Mouse (Mus musculus): ENCODE measurements around the gene Adgrl3.
"Not testable (repeated sequence)": the region's sequence is repeated elsewhere in the genome, so short reads cannot be mapped to it uniquely, and the experiment has no call there.

Adgrl3 gene

DNA sequence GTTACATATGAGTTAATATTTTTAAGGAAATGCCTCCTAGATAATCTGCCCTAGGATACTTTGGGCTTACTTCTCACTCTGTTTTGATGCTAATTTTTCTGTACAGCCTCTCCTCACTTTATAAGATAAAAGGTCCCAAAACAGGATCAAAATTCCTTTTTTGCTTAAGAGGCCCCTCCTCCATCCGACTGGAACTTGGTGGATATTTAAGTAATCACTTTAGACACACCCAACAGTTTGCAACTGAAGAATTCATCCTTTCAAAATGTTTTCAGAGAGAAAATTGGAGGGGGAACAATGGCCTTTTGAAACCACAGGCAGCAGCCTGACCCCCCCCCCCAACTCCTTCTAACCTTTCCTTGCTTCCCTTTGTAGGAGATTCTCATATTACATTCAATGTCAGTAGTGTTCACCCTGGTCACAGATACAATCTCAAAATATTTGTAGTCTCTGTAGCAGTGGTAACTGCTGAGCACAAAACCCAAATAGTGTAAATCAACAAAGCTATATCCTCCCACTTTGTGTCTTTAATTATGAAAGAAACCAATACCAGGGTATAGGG is 385.7 kb downstream of the Adgrl3 start:
- DNase-seq (ENCODE audit: low read depth) = no peak

DNA sequence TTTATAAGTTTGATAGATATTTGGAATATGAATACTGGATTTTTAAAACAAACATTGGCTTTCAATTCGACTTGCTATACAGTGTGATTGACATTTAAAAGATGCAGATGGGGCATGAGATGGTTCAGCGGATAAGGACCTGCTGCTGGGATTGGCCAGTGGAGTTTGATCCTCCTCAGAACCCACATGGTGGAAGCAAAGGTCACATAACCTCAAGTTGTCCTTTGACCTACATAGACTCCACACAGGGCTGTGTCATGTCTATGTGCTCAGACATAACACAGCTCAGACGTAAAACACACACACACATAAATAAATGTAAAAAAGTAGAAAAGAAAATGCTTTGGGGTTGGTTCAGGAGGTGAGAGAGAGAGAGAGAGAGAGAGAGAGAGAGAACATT is 397.4 kb downstream of the Adgrl3 start:
- no peak for DNase-seq (ENCODE audit: low read depth)

DNA sequence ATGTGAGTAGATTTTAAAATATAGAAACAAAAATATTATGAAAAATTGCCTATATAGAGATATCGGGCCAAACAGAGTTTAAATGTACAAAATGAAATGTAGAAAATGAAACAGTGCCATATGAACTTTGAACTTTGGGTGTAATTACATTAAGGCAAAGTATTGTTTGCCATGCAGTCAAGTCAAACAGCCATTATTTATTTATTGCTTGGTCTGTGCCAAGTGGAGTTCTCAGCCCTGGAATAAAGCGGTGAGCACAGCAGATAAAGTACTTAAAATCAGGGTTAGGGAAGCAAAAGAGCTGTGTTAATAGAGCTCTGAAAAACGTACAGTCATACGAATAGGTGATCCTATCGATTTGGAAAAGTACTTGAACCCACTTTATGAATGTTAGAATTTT is 407.5 kb downstream of the Adgrl3 start:
- DNase-seq (ENCODE audit: low read depth) = no peak

DNA sequence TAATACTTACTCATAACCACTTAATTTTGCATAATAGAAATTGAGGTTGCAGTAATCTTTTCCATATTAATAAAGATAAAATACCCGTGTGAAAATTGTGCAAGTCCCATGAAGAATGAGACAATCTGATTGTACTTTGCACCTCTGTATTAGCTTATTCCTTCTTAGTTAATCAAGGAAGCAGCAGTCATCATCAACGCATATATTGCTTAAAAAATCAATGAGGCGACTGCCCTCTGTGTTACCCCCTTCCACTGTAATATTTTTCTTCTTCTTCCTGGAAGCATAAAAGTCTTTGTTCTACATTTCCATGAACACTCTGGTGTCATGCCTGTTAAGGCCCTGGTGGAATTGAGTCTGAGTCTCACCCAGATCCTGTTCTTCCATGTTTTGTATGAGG is 416.4 kb downstream of the Adgrl3 start:
- no peak for DNase-seq (ENCODE audit: low read depth)

DNA sequence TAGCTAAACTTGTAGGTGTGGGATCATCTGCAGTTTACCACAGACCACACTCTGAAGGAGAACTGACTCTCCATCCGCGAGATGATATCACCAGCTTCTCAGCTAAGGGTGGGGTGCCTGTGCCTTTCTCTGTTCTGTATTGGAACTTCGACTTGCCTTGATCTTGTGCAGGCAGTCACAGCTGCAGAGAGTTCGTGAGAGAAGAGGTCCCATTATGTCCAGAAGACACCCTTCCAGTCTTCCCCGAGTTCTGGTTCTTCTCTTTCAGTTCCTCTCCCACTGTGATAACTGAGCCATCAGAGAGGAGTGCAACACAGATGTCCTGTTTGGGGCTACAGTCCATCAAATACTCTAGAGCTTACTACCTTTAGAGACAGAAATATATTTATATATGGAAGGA is 422.2 kb downstream of the Adgrl3 start:
- no peak for DNase-seq (ENCODE audit: low read depth)

DNA sequence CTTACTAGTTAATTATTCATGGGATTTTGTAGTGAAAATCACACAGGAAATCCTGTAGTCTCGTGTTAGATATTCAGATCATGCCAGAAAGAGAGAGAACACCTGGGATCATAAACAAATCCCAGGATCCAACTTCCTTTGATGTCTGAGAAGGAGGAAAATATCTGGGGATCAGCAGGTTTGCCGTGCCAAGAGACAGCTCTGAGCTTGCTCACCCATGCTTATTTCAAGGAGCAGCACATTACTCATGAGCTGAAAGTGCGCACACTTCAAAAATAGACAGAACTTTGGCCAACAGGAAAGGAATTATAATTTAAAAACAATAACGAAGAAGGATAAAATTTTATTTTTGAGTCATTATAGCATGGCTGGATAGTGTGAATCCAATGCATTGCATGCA is 446.0 kb downstream of the Adgrl3 start:
- no peak for DNase-seq (ENCODE audit: low read depth)

DNA sequence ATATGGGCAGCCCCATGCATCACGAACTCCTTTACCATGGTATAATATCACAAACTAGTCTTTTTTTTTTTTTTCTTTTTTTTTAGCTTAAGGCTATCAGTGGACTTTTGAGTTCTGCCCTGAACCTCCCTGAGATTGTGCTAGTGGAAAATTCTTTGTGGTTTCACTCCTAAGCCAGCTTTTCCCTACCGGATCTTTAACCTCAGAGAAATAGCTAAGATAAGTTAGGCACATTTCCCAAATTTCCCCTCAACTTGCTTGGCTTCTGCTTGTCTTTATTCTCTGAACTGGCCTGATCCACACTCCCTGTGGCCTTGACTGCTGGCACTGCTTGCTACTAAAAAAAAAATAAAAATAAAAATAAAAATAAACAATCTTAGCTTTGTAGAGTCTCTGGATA is 454.7 kb downstream of the Adgrl3 start:
- DNase-seq (ENCODE audit: low read depth) = no peak

GRCm38 (mm10) chr5:81475406-81475805 is 455.5 kb downstream of the Adgrl3 start:
- no peak for DNase-seq (ENCODE audit: low read depth)

DNA sequence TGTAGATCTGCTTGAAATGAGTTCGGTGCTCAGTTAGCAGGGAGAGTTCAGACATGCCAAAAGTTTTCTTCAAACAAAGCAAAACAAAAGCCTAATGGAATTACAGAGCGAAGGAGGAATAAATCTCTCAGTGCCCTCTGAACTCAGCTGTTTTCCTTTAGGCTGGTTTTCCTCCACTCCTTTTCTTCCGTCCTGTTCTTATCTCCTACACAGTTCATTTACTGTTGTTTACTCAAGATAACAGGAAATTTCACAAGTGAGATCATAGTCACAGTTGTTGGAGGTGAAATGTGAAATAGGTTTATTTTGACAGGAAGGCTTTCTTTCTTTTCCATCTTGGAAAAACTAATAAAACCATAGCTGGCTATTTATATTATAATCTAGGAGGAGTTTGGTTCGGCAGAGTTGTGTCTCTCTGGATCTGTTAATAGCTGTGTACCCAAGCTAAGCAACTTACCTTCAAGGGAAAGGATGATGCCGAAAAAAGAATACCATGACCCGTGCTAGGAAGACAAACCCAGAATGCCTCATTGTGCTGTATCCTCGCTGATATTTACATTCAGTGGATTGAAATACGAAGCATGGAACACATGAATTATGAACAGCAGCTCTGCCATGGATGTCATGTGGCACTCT is 456.2 kb downstream of the Adgrl3 start:
- no peak for DNase-seq (ENCODE audit: low read depth)

DNA sequence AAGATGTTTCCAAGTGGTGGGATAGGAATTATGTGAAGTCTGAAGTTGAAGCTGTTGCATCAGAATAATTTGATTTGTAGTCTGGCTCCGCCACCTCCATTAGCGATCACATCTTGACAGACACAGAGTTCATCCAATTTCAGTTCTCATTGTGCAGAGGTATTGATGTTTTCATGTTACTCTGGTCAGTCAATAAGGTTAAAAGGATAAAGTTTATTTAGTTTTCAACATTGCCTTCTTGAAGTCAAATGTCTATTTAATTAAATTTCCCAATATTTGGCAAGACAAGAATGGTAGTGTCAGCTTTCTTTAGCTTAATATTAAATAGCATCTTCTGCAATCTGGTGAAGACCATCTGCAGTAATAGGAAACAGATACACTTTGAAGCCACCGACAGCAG is 461.0 kb downstream of the Adgrl3 start:
- no peak for DNase-seq (ENCODE audit: low read depth)

DNA sequence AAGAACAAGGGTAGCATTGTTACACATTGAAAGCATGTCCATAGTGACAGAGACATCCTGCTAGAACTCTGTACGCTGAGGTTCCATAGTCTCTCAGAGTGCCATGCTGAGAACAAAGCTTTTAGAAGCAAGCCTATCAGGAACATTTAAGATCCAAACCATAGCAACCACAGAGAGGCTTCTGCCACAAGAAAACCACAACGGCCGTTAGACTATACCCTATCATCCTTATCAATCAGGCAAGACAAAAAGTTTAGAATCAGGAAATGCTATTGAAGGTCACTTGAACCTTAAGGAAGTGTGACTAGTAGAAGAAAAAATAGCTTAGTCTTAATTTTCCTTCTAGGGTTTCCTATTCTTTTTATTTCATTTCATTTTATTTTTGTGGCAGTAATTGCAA is 464.0 kb downstream of the Adgrl3 start:
- no peak for DNase-seq (ENCODE audit: low read depth)

GRCm38 (mm10) chr5:81501076-81501475 is 481.1 kb downstream of the Adgrl3 start:
- no peak for DNase-seq (ENCODE audit: low read depth)

DNA sequence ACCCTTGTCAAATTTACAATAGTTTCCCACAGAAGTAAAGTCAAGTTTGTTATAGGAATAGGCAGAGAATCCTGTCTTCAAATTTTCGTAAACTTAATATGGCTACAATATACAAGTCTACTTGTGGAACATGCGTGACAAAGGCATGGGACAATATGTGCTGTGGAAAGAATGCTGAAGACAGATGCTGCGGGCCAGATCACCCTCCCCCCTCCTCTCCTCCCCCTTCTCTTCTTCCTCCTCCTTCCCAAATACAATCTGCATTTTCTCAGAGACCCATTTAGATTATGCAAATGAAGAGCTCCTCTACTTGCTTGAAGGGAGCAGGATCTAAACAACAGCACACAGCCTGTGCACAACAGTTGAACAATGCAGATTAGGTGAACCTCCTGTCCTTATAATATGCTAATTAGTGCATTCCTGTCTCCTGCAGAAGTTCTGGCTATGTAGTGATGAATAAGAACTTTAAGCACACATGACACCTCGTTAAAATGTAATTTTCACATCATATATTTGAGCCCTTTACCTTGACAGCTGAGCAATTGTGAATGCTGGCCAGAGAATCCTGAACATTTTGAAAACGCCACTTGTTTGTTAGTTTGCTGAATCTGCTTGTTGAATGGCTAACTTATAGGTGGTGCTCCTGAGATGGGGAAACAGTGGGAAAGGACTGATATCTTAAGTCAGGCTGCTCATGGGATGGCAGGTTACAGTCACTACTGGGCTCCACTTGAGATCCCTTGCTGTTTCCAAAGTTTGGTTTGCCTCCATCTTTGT is 499.0 kb downstream of the Adgrl3 start:
- no peak for DNase-seq (ENCODE audit: low read depth)

DNA sequence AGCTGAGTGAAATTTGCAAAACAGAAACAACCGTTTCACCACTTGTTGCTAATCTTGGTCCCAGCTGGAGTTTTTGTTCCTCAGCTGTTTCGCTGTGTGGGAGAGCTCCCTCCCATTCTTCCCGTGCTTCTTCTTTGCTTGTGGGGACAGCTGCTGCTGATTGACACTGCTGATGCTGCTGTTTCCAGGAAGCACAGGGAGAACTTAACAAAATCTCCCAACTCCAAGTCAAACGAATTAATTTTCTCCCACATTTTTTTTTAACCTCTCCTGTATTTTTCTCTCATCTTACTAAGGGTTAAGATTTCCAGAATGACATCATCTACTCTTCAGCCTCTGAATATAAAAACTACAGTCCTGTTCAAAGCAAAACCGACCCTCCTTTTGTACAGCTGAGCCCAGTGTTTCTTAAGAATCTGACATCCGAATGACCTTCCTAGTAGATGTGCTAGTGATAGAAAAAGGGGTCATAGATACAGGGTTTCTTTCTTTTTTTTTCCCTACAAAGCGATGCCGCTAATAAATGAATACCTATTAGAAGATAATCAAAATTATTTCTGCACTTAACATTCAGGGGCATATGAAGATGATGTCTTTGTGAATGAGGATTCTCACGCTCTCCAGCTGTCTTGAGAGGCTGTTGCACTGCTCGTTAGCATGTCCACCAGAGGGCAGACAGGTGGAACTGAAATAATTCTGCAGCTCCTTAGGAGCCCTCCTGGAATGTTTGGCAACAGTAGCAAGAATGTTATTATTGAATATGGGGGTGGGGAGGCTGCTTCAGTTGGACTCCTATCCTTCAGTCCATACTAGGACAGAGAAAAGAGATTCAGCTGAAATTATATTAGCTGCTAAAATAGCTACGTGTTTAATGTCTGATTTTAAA is 499.8 kb downstream of the Adgrl3 start:
- no peak for DNase-seq (ENCODE audit: low read depth)

- no peak for DNase-seq (ENCODE audit: low read depth)
These were observed 502.8 kb downstream of the Adgrl3 start for GRCm38 (mm10) chr5:81522760-81523159.

- no peak for DNase-seq (ENCODE audit: low read depth)
These were observed 504.6 kb downstream of the Adgrl3 start for GRCm38 (mm10) chr5:81524532-81524961.

GRCm38 (mm10) chr5:81525326-81525725 is 505.4 kb downstream of the Adgrl3 start:
- no peak for DNase-seq (ENCODE audit: low read depth)

- DNase-seq (ENCODE audit: low read depth) = no peak
These were observed 511.7 kb downstream of the Adgrl3 start for GRCm38 (mm10) chr5:81531639-81532038.

- no peak for DNase-seq (ENCODE audit: low read depth)
These were observed 530.3 kb downstream of the Adgrl3 start for GRCm38 (mm10) chr5:81550211-81550610.

- DNase-seq (ENCODE audit: low read depth) = not testable (repeated sequence)
These were observed 535.2 kb downstream of the Adgrl3 start for GRCm38 (mm10) chr5:81555149-81555548.

DNA sequence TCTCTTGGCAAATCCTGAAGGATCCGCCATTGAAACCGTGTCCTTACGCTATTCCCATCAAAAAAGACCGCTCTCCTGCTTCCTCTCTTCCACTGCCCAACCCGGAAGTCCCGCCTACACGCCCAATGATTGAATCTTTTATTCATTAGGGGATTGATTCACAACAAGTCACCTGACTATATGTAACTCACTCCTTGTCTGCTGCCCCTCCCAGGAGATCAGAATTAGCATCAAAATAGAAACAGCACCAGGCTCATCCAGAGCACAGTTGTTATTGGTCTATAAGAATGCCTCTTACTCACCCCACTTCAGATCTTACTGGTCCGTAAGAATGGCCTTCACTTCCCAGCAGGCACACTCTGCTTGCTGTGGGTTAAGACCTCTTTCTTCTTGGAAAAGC is 536.1 kb downstream of the Adgrl3 start:
- no peak for DNase-seq (ENCODE audit: low read depth)

- DNase-seq (ENCODE audit: low read depth) = no peak
These were observed 539.0 kb downstream of the Adgrl3 start for GRCm38 (mm10) chr5:81558965-81559364.
